Mouse (Mus musculus) liver, adult (tissue): ENCODE data around the gene Bclaf3.

Experiments used
- GATA4 ChIP-seq: IDR thresholded peaks from 2 replicates; pipeline ENCODE4 v1.6.1; 2014; ENCODE audit warnings: mild to moderate bottlenecking, low read length; ENCODE audit not compliant: insufficient replicate concordance

Gene Bclaf3

DNA sequence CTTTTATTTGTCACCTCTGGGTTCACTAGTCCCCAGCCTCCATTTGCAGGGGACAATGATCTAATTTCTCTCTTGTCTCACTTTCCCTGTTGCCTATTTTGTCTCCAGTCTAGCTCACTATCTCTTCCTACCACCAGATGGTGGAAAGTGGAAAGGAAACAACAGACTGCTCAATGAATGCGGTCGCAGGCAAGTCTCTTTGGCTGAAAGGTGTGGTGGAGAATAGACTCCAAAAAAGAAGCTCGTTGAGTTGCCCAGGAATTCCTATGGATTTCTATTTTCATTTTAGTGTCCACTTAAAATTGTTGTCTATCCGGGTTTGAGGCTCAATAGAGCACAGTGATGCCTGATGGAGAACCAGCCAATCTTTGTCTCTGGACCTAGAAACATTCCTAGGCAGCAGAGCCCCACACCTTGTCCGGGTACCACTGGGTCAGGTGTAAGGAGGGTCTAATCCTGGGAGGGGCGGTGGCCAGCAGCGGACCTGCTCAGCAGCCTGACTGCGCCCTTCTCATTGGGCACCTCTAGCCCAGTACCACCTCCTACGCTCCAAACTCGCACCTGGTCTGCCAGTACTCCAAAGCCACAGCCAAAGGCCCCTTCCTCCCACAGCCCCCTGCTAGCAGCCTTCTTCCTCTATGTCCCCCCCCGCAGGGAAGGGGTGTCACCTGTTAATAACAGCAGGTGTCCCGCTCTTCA lies 99.9 kb downstream of the Bclaf3 start:
- no peak for TF ChIP-seq GATA4

DNA sequence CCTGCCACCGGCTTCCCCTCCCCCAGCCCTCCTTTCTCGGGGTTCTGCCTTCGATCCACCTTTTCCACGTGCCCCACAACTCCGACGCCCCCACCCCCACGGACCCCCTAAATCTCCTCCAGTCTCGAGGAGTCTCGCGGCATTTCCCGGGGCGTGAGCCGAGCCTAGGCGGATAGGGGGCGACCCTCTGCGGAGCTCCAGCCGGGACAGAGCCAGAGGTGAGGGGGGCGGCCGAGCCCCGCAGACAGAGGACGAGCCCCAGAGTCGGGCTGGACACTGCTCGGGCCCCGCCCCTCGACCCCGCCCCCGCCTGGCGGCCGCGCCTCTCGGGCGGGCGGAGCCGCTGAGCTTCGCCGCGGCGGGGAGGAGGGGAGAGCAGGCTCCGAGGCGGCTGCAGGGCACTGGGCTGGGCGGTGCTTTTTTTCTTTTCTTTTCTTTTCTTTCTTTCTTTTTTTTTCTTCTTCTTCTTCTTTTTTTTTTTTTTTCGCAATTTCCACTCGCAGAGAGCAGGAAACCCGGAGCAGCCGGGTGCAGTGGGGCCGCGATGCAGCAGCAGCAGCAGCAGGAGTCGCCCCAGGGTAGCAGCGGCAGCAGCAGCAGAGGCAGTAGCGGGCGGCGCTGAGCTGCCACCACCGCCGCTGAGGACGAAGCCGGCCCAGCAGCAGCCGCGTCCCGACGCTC lies 100.6 kb downstream of the Bclaf3 start, which contains the start of gene Sh3kbp1:
TSS of gene Sh3kbp1 (plus strand) at position 366 of the 681 bp plus-strand sequence.
- no peak for TF ChIP-seq GATA4

DNA sequence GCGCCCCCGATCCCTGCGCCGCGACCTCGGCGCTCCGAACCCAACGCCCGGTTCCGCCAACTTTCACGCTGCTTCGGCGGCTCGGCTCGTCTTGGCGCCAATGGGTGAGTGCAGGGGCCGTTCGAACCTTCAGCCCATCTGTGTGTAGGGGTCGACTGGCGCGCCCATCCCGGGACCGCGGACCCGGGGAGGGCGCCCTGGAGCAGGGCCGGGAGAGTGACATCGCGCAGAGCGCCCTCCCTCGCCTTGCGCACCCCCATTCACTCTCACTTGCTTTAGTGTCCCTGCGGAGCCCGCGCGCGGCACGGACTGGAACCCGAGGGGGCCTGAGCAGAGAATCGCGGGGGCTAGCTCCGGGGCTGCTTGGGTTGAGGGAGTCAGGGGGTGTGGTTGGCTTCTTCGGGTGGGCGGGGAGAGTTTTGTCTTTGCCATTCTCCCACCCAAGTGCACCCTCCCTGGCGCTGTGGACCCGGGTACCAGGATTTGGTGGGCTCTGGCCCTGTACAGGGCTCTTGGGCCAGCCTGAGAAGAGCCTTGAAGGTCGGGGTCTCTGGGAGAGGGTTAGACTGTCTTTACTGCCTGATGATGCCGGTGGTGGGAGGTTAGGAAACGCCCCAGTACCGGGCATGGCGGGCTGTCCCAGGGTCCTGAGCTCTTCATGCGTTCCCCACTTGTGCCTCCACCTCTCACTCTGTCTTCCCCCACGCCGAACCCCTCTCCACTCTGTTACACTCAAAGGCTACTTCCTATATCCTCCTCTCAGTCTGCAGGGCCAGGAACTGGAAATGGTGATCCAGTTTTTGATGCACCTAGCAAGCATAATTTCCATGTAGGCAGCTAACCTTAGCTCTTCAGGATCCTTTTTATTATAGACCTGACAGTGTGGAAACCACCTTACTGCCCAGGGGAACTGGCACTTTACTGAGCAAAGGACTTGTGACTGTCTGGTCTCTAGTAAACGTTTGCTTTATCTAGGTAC lies 101.4 kb downstream of the Bclaf3 start:
- no peak for TF ChIP-seq GATA4

DNA sequence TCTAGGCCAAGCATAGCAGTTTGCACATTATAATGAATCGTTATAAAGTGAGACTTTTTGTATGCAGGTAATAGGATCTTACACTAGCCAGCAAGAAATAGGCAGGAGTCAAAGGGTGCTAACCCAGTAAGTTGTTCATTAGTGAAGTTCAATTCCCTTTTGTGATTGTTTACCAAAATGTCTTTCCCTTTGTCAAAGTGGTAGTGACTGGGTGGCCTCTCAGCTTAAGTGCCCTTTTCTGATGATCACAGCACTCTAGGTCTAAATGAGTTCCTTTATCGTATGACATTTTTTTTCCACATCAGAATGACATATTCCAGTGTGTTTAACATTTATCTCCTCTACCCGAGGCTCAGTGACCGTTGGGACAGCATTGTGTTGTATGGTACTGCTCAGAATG lies 102.1 kb downstream of the Bclaf3 start:
- no peak for TF ChIP-seq GATA4

DNA sequence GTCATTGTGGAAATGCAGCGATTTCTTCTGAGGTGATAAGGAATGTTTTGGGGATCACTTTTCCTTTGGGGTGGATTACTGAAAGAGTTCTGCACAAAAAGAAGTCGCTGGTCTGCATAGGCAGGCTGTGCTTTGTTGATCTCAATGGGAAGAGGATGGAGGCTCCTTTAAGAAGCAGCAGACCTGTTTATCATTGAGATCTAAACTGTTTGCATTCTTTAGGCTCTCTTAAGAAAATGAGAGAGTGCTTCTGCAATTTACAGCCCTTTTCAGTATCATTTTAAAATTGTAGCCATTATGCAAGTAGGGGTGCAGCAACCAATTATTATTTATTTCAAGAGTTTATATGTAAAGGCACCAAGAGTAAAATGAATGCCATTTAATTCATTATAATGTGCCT lies 102.7 kb downstream of the Bclaf3 start:
- no peak for TF ChIP-seq GATA4

DNA sequence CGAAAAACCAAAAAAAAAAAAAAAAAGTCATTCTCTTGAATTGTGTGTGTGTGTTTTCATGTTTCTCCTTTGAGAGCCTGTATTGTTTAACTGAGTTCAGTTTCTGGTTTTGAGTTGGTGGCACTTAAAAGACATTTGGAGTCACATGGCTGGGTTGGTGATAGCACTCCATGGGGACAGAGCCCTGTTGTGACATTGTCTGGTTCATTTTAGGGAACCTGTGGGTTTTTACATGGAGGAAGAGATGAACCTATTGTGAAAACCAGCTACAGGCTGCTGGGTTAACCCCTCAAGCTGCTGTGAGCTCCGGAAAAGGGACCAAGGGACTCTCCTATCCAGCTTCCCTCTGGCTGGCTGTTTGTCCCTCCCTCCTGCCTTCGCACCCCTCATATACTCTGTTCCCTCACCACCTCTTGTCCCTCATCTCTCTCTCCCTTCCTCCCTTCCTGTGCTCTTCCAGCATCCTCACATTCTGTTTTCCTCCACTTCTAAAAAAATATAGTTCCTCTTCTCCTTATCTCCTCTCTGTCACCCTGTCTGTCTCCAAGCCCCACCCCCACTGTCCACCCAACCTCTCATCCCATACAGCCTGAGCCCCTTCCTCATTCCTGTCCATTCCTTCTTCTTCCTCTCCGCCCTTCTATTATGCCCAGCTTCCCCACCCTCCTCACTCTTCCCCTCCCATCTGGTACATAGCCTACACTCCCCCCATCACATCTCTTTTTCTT lies 112.2 kb downstream of the Bclaf3 start:
- no peak for TF ChIP-seq GATA4

DNA sequence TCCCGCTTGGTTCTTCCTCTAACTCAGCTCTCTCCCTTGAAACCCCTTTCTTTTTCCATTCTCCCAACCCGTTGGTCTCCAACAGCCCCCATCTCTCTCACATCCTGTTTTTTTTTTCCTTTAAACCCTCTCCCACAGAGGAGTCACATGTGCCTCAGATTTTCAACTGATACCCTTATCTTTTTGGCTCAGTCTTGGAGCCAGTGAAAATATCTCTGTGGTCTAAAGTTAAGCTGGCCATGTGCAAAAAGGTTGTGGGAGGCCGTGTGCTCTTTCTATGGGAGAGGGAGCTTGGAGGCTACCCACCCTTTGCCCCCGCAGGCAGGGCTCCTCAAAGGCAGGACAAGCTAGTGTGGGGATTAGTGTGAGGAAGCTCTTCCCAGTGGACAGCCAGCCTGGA lies 113.5 kb downstream of the Bclaf3 start:
- TF ChIP-seq GATA4: no peak
